8 mouse cellular contexts compared by ENCODE assay signal in genomic region chr4:40680250-40680860, GRCm38 (mm10). TPM values are rescaled to one million over a fixed set of nuclear protein-coding genes. Genes with fewer than 3 reads are reported as not detected.
A peak's percentile ranks its signal among the peaks of the same experiment; 100 is the strongest.
DNase-seq lines count a peak whose midpoint lies in the region; ATAC-seq and TF ChIP-seq lines count a peak whose summit lies in the region.

No protein-coding gene starts in this region.

- H3K27me3 ChIP-seq in CH12.LX (replicated peaks): no peaks in the 10 kb centered on the region

- no peaks in the 10 kb centered on the region for H3K9me3 ChIP-seq in CH12.LX (replicated peaks; ENCODE audit: low read length)

- H3K9ac ChIP-seq in CH12.LX (ENCODE audit: insufficient read depth, low read depth): no peak overlapping the region

- dilution Hi-C loops in CH12.LX (cut with MboI; ENCODE audit: extremely low pct_ligation_motif_present, extremely low pct_unique_long_range_greater_than_20kb, low sequenced_read_pairs): no loop called here

- peak; percentile 73 to 80 for TF ChIP-seq CTCF in CH12.LX (conservative IDR thresholded peaks at IDR 0.05 in 1 of 2, IDR thresholded peaks at IDR 0.05 in 1 of 2; ENCODE audit: low read depth in 2 of 2, low read length in 2 of 2)

- no peak for TF ChIP-seq EP300 in CH12.LX (IDR thresholded peaks at IDR 0.05; ENCODE audit: low read length)

- no peak overlapping the region for H3K4me3 ChIP-seq in CH12.LX (replicated peaks in 1 of 3; ENCODE audit: low read depth in 2 of 3, low read length in 2 of 3, poor library complexity in 1 of 3)

- peaks cover 11 to 14% of the 10 kb centered on the region in 2 experiments for H3K4me1 ChIP-seq in CH12.LX (ENCODE audit: control insufficient read depth in 1 of 2, insufficient read depth in 2 of 2)

- no peaks in the 10 kb centered on the region for H3K79me2 ChIP-seq in CH12.LX (replicated peaks; ENCODE audit: control insufficient read depth, extremely low read depth, insufficient read depth, poor library complexity, severe bottlenecking)

- no peak overlapping the region for H3K27ac ChIP-seq in CH12.LX (ENCODE audit: insufficient read depth, low read depth)

- peak; percentile 19 to 41 for DNase-seq in heart, postnatal 10 days
- DNase-seq in heart, adult 9 months (ENCODE audit: low spot score in 2 of 2): no peak
- peak; percentile 77 for DNase-seq in CH12.LX (ENCODE audit: extremely low read depth)
- DNase-seq in brain, adult 2 months (ENCODE audit: low read depth, low spot score): peak; percentile 77
- DNase-seq in lung, postnatal 14 days: peak; percentile 40
- peak; percentile 16 to 24 for DNase-seq in thymus, adult 18-20 months
- no peak for DNase-seq in left cerebral cortex, adult 11 months (ENCODE audit: low spot score)

- no peak overlapping the region for H3K4me2 ChIP-seq in CH12.LX (ENCODE audit: insufficient read depth, low read depth, poor library complexity, severe bottlenecking)

- TF ChIP-seq POLR2A in CH12.LX (IDR thresholded peaks at IDR 0.05; ENCODE audit: low read depth, low read length): no peak

- ATAC-seq in hematopoietic stem cell, adult 5-6 weeks (replicated peaks in 1 of 2; ENCODE audit: insufficient read depth in 1 of 2, low FRiP score in 2 of 2, low TSS enrichment in 1 of 2, low read depth in 1 of 2, poor library complexity in 2 of 2, severe bottlenecking in 2 of 2): peak; percentile 58 to 66; a peak in 1 of 4 replicates

- H3K36me3 ChIP-seq in CH12.LX (replicated peaks in 1 of 2; ENCODE audit: control insufficient read depth in 1 of 2, insufficient read depth in 1 of 2, low read length in 1 of 2): peaks cover under 1 to 18% of the 10 kb centered on the region in 2 experiments

- peak; percentile 34 for TF ChIP-seq RAD21 in CH12.LX (IDR thresholded peaks at IDR 0.05; ENCODE audit: low read depth, low read length)

- in situ Hi-C loops in CH12.LX (cut with MboI; ENCODE audit: low pct_ligation_motif_present, low pct_unique_long_range_greater_than_20kb, low sequenced_read_pairs): loop anchor here (25.0 kb wide), 1 partner anchor 543 kb away; the partner anchor contains the start of gene Aco1

- intact Hi-C loops in heart, postnatal 10 days (cut with DNase I): loop anchor here (5.0 kb wide), 1 partner anchor 543 kb away; no protein-coding TSS in a partner anchor

TF ChIP-seq in CH12.LX, 34 proteins besides CTCF, POLR2A, EP300 and RAD21:
- TF ChIP-seq TCF12 (IDR thresholded peaks at IDR 0.05; ENCODE audit: low read depth, low read length) (no peak), SMC3 (IDR thresholded peaks at IDR 0.05; ENCODE audit: low read depth, low read length) (peak; percentile 47), ZNF384 (IDR thresholded peaks at IDR 0.05; ENCODE audit: low read depth, low read length) (peak; percentile 73)

RNA-seq across cellular contexts. Expression of gene Aptx, which starts 22.6 kb away (rescaled TPM):
- 10 to 100 TPM; 18.0 to 18.1 TPM for total RNA-seq in heart, postnatal 10 days (2021)
- total RNA-seq in CH12.LX (2012; rRNA removed) (15.1 and 17.0 TPM in 2 replicates), CH12.LX (2014; rRNA removed) (15.8 and 16.6 TPM in 2 replicates)
- 20.2 and 22.0 TPM in 2 replicates for polyA plus RNA-seq in CH12.LX (2012; ENCODE audit: insufficient read length, low read depth)
- 11.6 and 12.6 TPM in 2 replicates for total RNA-seq in hematopoietic stem cell, adult 5-6 weeks (2017)

RNA-seq across cellular contexts. Expression of gene Dnaja1, which starts 41.6 kb away (rescaled TPM):
- total RNA-seq in heart, postnatal 10 days (2021): 100 to 1,000 TPM in 1 of 2 experiments, 10 to 100 TPM in 1; 95.0 to 120 TPM
- total RNA-seq in CH12.LX (2012; rRNA removed) (67.9 and 127 TPM in 2 replicates), CH12.LX (2014; rRNA removed) (117 and 170 TPM in 2 replicates)
- 412 and 485 TPM in 2 replicates for polyA plus RNA-seq in CH12.LX (2012; ENCODE audit: insufficient read length, low read depth)
- total RNA-seq in hematopoietic stem cell, adult 5-6 weeks (2017): 405 and 607 TPM in 2 replicates

Comparison
In these comparisons a context has a peak if more than half of its experiments do, and no peak if none do; other contexts are left out.
1. DNase-seq: peak in heart, postnatal 10 days (2 of 2), CH12.LX (single experiment), brain, adult 2 months (single experiment), lung, postnatal 14 days (single experiment) and thymus, adult 18-20 months (2 of 2); none in heart, adult 9 months (0 of 2) and left cerebral cortex, adult 11 months (single experiment).